Mouse (Mus musculus) thymus, adult 2 months (tissue): ENCODE measurements around the gene Rell1. TPM values are rescaled to one million over a fixed set of nuclear protein-coding genes. Genes with fewer than 3 reads are reported as not detected.

Experiments used
- DNase-seq: peaks from one replicate; pipeline ENCODE4 v3.0.0; 2021
- H3K27ac ChIP-seq: fragments of 200-500 bp; 2 replicates; pipeline ENCODE4 v1.5.1; 2012; ENCODE audit warnings: low read length, control low read depth; ENCODE audit not compliant: control insufficient read depth, insufficient read depth
- H3K27me3 ChIP-seq: fragments of 200-500 bp; 2 replicates; pipeline ENCODE4 v1.6.1; 2012; ENCODE audit warnings: mild to moderate bottlenecking, low read length, moderate library complexity, mixed read lengths; ENCODE audit not compliant: control insufficient read depth, insufficient read depth
- H3K36me3 ChIP-seq: fragments of 200-500 bp; 2 replicates; pipeline ENCODE4 v1.6.1; 2012; ENCODE audit warnings: mild to moderate bottlenecking, low read length, moderate library complexity; ENCODE audit not compliant: control insufficient read depth, insufficient read depth
- H3K4me1 ChIP-seq: fragments of 200-500 bp; replicated peaks from 2 replicates; pipeline ENCODE4 v1.6.1; 2012; ENCODE audit warnings: low read length; ENCODE audit not compliant: control insufficient read depth, insufficient read depth
- H3K4me3 ChIP-seq: fragments of 200-500 bp; 2 replicates; pipeline ENCODE4 v1.5.1; 2012; ENCODE audit warnings: mild to moderate bottlenecking, low read length, control low read depth, moderate library complexity; ENCODE audit not compliant: control insufficient read depth, insufficient read depth
- CTCF ChIP-seq: fragments of 200-500 bp; IDR thresholded peaks from 2 replicates; pipeline ENCODE4 v1.5.1; 2012; ENCODE audit warnings: mild to moderate bottlenecking, control low read depth, low read length, moderate library complexity, borderline replicate concordance; ENCODE audit not compliant: control insufficient read depth, poor library complexity, insufficient read depth; ENCODE audit errors: extremely low read depth
- POLR2A ChIP-seq: fragments of 200-500 bp; IDR thresholded peaks from 2 replicates; pipeline ENCODE4 v1.6.1; 2012; ENCODE audit warnings: mild to moderate bottlenecking, low read length, control low read depth, moderate library complexity; ENCODE audit not compliant: control insufficient read depth, poor library complexity, insufficient read depth; ENCODE audit errors: extremely low read depth
- WGBS: fragments of 180-500 bp; shearing (Covaris S2); methylation state at CpG from one replicate; pipeline ENCODE4 v1.1.7; 2018; 5-methylcytosine and 5-hydroxymethylcytosine counted together
- polyA plus RNA-seq: library from polyadenylated mRNA; depleted of rRNA; stranded (reverse); fragments of >200 nt; gene quantifications from 2 replicates; pipeline ENCODE4 v1.2.3, GENCODE M21; 2012

Rell1 gene
- polyA plus RNA-seq, 1 experiment: 10.8 TPM

DNA sequence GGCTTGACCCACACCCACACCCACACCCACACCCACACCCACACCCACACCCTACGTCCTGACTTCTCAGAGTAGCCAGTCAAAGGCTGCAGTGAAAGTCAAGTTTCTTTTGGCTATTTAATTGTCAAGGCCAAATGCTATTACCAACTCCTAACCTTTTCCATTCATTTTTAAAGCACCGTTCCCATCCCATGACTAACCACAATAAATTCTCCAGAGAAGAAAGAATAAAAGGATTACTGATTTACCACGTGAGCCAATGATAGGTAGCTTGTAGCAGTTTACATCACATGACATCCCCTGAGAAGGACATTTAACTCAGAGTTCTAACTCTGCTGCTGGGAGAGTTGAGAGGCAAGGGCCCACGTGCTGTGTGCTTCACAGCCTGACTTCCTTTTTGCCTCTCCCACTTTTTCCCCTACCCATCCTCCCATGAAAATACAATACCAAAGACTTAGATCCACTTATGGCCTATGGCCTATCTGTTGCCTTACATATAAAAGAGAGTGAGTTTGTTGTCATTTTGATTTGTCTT, 37.8 kb downstream of the Rell1 start:
- WGBS: 89% methylated on average over 4 of the region's 4 CpGs
- no peak overlapping the region for H3K4me3 ChIP-seq
- H3K36me3 ChIP-seq: peaks cover 3% of the 10 kb centered on the region; the same call in 1 of the 2 replicates
- H3K27me3 ChIP-seq: no peaks in the 10 kb centered on the region
- no peaks in the 10 kb centered on the region for H3K4me1 ChIP-seq
- no peak overlapping the region for H3K27ac ChIP-seq
- no peak for TF ChIP-seq POLR2A
- no peak for TF ChIP-seq CTCF
- DNase-seq: no peak

DNA sequence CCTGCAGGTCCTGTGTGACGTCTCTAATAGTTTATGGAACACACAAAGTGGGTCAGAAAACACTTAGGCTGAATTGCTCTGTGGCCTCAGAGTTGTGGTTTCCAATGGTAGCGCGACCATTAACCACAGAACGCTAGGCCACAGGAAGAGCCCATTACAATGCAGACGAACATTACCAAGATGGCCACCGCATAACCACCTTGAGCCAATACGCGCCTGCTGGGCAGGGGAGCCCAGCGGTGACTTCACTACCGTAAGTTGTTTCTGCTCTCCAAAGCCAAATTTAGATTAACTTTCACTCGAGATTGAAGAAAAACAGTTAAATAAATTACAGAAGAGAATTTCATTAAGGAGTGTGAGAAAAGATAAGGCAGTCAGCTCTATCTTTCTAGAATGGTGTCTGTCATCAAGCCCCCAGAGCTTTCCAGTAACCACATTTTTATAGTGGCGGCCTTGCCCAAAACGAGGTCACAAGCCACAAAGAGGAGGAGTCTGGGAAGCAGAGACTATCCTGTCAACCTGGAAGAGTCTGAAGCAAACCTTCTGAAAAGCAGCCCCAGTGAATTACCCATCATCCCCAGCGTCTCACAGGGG, 43.6 kb downstream of the Rell1 start:
- WGBS: 70% methylated on average over 14 of the region's 14 CpGs
- Histone ChIP-seq H3K4me1 (no peaks in the 10 kb centered on the region), H3K36me3 (no peaks in the 10 kb centered on the region), H3K27me3 (no peaks in the 10 kb centered on the region), H3K4me3 (no peak overlapping the region), H3K27ac (no peak overlapping the region)
- DNase-seq: no peak
- no peak for TF ChIP-seq CTCF
- TF ChIP-seq POLR2A: no peak

DNA sequence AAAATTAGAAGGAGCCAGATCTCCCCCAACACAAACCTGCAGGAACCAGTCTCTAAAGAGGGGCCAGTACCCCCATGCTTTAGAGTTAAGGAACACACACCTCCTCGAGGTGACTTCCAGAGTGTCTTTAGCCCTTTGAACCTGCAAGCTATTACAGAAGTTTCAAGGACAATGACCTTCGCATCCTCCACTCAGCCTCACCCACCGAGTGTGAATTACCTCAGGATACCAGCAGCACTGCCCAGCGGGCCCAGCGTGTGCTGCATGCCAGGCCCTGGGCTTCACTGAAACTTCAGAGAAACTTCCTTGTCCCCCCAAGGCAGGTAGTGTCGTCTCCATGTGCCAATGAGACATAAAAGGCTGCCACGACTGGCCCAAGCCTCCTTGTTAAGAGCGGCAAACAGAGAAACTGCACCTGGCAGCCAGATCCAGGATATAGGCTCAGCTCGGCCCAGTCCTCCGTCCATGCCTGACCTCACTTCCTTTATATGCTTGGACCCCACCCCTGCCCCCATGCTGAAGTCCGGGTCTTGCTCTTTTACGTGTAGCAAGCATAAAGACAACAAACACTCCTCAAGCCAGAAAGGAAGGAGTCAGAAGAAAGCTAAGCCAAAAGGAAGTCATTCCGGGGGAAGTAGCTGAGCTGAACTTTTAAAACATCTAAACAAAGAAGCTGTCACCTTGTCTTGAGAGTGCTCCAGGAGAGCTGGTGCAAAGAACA, 45.2 kb downstream of the Rell1 start:
- WGBS: 96% methylated on average over 13 of the region's 13 CpGs
- TF ChIP-seq POLR2A (no peak), CTCF (no peak)
- no peak overlapping the region for H3K4me3 ChIP-seq
- no peak for DNase-seq
- H3K27me3 ChIP-seq: no peaks in the 10 kb centered on the region
- no peaks in the 10 kb centered on the region for H3K4me1 ChIP-seq
- H3K27ac ChIP-seq: no peak overlapping the region
- no peaks in the 10 kb centered on the region for H3K36me3 ChIP-seq

DNA sequence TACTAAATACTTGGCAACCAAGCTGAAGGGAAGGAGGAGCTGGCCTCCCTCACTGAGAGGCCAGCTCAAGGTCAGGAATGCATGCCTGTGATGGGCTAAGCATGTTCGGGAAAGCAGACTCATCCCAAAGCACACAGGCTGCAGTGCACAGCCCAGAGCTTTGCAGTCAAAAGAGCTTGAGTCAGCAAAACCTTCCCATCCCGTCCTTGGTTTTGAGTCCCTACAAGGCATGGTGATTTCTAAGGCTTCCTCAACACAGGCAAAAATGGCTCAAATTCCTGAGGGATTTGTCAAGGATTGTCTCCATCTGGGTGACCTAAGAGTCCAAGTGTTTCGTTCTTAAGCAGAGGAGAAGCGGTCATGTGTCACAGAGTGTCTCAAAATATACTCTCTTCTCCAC, 50.5 kb downstream of the Rell1 start:
- H3K4me1 ChIP-seq: no peaks in the 10 kb centered on the region
- no peak overlapping the region for H3K27ac ChIP-seq
- H3K36me3 ChIP-seq: no peaks in the 10 kb centered on the region
- DNase-seq: no peak
- no peak for TF ChIP-seq CTCF
- no peak for TF ChIP-seq POLR2A
- no peak overlapping the region for H3K4me3 ChIP-seq
- WGBS: 93% methylated on average over 4 of the region's 4 CpGs
- no peaks in the 10 kb centered on the region for H3K27me3 ChIP-seq

DNA sequence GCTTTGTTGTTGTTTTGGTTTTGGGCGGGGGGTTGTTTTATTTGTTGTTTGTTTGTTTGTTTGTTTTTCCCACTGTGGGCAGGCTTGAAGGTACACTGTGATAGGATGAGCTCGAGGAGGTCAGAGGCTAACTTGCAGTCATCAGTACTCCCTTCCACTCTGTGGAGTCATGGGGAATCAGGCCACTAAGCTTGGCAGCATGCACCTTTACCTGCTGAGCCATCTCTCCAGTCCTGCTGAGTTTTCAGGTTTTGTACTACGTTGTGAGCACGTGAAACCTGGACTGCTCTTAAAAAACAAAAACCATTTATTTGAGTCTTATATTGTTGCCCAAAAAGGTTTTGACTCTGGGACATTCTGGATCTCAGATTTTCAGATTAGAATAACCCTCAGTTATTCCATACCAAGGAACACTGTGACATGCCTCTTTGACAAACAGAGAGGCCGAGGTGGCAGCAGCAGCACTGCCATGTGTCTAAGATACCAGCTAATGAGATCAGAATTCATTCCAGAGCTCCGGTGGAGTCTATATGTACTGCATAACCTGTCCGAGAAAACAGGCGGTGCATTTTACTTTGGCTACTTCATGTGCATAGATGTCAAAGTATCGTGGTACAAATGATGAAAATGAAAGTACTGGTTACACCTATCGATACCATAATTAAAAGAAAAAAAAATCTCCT, 52.1 kb downstream of the Rell1 start:
- TF ChIP-seq POLR2A (no peak), CTCF (no peak)

DNA sequence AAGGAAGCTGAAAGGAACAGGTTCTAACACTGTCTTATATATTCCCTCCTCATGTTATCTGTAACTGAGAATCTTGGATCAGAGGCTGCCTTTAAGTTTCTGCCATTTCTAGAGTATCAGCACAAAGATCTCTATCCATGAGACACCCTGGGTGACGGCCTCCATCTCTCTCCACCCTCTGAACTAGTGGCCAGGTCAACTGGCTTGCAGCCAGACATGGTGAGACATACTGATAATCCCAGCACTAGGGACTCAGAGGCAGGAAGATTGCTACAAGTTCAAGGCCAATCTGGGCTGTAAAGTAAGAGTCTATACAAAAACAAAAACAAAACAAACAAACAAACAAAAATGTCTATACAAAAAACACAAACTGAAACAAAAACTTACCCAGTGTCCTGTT, 53.8 kb downstream of the Rell1 start:
- DNase-seq: no peak
- TF ChIP-seq CTCF: no peak
- H3K36me3 ChIP-seq: peaks cover 3% of the 10 kb centered on the region; the same call in 1 of the 2 replicates
- no peak overlapping the region for H3K4me3 ChIP-seq
- no peaks in the 10 kb centered on the region for H3K4me1 ChIP-seq
- 100% methylated on average over 1 of the region's 1 CpGs for WGBS
- H3K27me3 ChIP-seq: no peaks in the 10 kb centered on the region
- H3K27ac ChIP-seq: no peak overlapping the region

More for the DNA sequence above, 52.1 kb downstream of the Rell1 start:
- 97% methylated on average over 10 of the region's 10 CpGs for WGBS
- no peak overlapping the region for H3K4me3 ChIP-seq
- H3K36me3 ChIP-seq: peaks cover 1% of the 10 kb centered on the region; the same call in 1 of the 2 replicates
- DNase-seq: no peak
- no peaks in the 10 kb centered on the region for H3K4me1 ChIP-seq
- no peaks in the 10 kb centered on the region for H3K27me3 ChIP-seq
- no peak overlapping the region for H3K27ac ChIP-seq
